Mouse (Mus musculus) spleen, postnatal 4 days (tissue): ENCODE measurements around the gene Senp6.
A peak's percentile ranks its signal among the peaks of the same experiment; 100 is the strongest.
"Not testable (repeated sequence)": the region's sequence is repeated elsewhere in the genome, so short reads cannot be mapped to it uniquely, and the experiment has no call there.

ENCODE experiments used
- DNase-seq, 2 experiments: peaks; one replicate each; pipeline ENCODE4 v3.0.0; 2022; ENCODE audit warnings: low spot score in 2 of 2

The Senp6 gene

GRCm38 (mm10) chr9:80066367-80067220, at the start of gene Senp6:
Gene Senp6 (plus strand): TSS chr9:80066903.
- peak; percentile 66 to 87 for DNase-seq

DNA sequence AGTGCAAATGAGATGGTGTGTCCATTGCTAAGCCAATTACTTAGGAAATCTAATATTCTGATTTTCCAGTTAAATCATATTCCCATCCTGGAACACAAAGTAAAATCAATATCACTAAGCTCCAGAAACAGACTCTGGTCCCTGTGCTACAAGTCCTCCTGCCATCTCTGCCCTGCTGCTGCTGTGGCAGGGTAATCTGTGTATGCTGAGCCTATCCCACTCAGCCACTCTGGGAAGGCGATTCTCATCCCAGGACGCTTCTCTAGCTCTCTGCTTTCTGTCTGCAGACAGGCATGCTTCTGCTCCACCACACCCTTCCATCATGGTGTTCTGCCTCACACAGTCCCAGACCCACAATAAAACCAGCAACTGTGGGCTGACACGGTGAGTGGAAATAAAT, 46.3 kb upstream of the Senp6 start:
- DNase-seq = no peak

- DNase-seq = no peak
Observed at GRCm38 (mm10) chr9:80021648-80022047, 45.1 kb upstream of the Senp6 start.

GRCm38 (mm10) chr9:80022821-80023220, 43.9 kb upstream of the Senp6 start:
- no peak for DNase-seq

GRCm38 (mm10) chr9:80025347-80025746, 41.4 kb upstream of the Senp6 start:
- not testable (repeated sequence) for DNase-seq

DNA sequence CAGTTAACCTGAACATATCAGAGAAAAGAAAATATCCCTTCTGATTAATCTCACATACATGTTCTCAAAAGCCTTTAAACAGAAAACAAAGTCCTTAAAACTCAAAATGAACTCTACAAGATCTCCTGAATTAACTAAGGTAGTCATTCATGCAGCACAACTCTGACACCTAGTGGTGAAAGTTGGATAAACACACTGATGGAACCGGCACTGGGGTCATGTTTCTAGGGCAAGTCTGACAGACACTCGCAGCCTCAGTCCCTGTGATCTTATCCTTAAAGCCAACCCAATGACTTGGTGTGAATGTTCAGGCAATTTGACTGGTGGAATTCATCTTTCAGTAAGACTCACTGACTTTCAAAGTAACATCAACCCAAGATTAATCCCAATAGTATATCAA, 40.7 kb upstream of the Senp6 start:
- peak; percentile 33 to 71 for DNase-seq

DNA sequence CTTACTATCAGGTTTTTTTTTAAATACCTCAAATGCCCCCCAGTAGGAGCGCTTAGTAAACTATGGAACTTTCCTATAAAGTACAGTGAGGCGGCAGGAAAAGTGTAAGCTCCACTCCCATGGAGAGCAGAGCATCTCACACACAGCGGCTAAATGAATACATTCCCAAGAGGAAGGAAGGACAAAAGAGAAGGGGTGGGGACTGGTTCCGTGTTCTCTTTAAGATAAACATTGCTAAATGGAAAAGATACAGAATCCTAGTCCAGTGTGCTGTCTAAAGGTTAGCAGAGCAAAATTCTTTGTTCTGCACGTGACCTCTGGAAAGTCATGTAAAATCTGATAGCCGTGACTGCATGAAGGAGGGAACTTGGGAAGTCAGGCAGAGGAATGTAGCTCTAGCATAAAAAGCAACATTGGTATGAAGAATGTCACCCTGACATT, 40.1 kb upstream of the Senp6 start:
- no peak for DNase-seq

GRCm38 (mm10) chr9:80037262-80037996, 29.3 kb upstream of the Senp6 start:
- no peak for DNase-seq

DNA sequence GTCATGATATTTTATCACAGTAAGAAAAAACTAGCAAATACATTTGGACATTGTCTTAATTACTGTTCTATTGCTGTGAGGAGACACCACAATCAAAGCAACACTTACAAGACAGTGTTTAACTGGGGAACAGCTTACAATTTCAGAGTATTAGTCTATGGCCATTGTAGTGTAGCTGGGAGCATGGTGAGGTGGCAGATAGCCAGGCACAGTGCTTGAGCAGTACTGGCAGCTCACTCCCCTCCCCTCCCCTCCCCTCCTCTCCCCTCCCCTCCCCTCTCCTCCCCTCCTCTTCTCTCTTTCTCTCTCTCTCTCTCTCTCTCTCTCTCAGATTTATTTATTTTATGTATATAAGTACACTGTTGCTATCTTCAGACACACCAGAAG, 28.7 kb upstream of the Senp6 start:
- no peak for DNase-seq

DNA sequence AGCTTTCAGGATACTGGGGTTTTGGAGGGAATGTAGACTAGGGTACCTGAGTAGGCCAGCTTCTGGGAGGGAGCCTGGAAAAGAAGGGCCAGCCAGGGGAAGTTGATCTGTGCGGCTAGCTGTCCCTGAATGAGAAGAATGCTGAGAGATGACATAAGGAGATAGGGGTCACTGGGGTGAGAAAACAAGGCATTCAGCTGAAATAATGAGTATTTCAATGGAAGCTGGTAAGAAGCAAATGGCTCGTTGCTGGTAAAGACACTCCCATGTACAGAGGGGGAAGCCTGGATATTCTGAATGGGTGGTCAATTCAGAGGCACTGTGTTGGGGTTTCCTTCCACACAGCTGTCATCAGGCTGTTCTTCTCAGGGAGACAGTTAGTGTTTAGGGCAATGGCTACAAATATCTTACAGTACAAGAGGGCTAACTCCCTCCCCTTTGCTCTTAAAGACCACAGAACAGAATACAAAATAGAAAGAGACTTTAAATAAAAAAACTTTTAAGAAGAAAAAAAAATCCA, 27.3 kb upstream of the Senp6 start:
- no peak for DNase-seq

- DNase-seq = not testable (repeated sequence)
Observed at GRCm38 (mm10) chr9:80044301-80044700, 22.4 kb upstream of the Senp6 start.

DNA sequence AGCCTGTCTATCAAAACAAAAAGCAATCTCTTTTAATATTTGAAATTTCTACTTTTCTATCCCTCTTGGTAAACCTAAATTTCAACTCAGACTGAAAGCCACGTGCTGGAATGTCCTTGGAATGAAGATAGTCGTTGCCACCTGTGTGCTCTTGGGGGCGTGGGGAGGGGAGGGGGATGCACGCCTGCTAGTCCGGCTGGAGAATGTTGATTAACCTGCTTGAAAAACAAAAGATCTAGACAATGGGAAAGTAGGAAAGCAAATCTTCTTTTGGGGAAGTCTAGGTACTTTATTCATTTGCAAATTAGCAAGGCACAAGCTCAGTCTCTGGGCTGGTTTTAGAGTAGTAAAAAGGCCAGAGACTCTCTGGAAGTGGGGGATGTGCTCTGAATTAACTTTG, 17.4 kb upstream of the Senp6 start:
- not testable (repeated sequence) for DNase-seq

DNA sequence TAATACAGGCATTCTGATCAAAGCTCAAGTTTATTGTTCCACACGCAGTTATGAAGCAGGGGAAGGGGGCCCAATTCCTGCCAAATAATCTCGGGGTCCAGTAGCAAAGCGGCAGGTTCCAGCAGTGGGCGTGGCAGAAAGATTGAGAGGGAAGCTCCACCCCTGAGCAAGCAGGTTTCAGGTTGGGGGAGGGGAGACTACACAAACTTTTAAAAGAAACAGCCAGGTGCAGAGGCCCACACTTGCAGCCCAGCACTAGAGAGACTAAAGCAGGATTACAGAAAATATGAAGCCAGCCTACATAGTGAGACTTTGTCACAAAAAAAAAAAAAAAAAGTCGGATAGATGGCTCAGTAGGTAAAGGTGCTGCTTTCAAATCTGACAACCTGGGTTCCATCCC, 13.8 kb upstream of the Senp6 start:
- no peak for DNase-seq

- DNase-seq = no peak
Observed at GRCm38 (mm10) chr9:80057690-80058089, 9.0 kb upstream of the Senp6 start.

GRCm38 (mm10) chr9:80065495-80065894, 1.2 kb upstream of the Senp6 start:
- DNase-seq = not testable (repeated sequence)

- DNase-seq = peak; percentile 67 to 88
Observed at GRCm38 (mm10) chr9:80067221-80068027, 721 bp downstream of the Senp6 start.

GRCm38 (mm10) chr9:80068028-80068515, 1.4 kb downstream of the Senp6 start:
- DNase-seq = no peak

DNA sequence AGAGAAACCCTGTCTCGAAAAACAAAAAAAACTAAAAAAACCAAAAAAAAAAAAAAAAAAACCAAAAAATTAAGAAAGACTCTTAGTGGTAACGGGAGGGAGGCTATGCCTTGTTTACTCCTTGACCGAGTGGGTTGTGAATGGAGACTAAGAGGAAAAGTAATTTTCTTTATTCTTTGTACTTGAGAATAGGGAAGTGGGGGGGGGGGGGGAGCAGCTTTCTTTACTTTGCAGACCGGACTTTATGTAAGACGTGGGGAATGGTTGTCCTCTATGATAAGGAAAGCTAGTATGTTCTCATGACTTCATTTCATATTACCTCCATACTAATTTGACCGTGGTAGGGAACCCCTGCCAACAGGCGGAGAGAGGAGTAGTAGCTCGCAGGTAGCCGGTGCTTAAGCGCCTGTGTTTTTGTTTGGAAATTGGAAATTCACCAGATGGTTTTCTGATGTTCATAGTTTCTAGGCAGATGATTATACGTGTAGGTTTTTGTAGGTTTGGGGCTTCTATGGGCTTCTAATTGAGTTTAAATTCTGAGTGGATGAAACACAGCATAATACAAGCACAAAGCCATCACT, 2.1 kb downstream of the Senp6 start:
- peak in 1 of 2 experiments; percentile 36 for DNase-seq

DNA sequence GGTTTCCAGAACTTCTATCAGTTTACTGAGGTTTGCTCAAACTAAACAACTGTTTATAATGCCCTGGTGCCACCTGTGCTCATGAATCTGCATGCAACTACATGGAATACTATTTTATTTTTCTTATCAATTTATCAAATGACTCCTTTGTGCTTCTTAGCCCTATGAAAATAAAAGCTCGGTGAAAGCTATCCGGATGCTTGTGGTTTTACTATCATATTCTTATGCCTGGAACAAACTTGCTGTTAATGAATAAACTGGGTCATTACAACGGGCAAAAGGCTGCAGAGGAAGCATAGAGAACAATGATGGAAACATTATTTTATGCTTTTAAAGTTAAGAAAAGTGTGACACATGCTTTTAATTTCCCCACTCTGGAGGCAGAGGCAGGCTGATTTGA, 3.3 kb downstream of the Senp6 start:
- peak in 1 of 2 experiments; percentile 7 for DNase-seq

DNA sequence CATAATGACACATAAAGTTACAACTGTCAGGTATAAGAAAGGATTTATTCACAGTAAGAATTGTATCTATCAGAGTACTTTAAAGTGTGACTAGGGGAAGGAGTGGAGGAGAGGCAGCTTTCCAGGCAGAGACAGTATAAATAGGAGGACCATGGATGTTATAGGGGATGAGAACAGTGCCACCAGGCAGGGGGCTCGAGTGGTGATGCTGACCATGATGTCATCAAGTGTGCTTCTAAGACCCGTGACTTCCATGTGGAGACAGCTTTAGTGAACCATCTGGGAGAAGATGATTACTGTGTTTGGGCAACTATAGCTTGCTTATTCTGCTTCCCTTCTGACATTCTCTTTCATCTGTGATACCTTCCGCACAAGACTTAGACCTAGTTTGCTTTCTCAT, 4.9 kb downstream of the Senp6 start:
- DNase-seq = peak in 1 of 2 experiments; percentile 44

GRCm38 (mm10) chr9:80074067-80074466, 7.4 kb downstream of the Senp6 start:
- no peak for DNase-seq
